Mouse (Mus musculus): ENCODE measurements around the gene Aldh4a1. TPM values are rescaled to one million over a fixed set of nuclear protein-coding genes. Genes with fewer than 3 reads are reported as not detected.

Gene Aldh4a1
- total RNA-seq, 2 experiments from 2014 or later: 15.6 to 15.7 TPM

DNA sequence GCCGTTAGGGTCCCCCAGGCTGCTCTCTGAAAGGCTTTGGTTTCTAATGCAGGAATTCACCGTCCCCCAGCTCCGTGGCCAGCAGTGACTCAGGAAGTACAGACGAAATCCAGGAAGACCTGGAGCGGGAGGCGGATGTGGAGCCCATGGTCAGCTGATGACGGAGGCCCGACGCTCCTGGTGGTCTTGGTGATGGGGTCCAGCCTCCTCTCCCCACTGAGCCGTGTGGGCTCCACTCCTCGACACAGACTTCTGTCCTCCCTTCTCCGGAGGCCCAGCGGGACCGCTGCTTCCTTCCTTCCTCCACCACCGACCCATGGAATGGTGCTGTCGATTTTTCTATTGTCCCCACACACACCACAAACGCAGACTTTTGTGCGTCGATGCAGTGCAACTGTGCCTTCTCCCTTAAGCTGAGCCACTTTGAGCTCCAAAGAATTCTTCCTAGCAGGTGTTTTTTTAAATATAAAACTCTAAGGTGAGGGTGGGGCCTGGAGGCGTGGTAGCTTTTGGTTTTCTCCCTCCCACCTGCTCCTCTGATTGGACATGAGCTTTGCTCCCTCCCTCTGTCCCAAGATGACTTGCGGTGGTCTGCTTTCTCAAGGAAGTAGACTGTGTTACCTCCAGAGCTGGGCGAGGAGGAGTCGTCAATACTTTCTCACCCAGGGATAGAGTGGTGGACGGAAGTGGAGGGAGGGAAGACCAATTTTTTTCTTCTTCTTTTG lies 6.2 kb upstream of the Aldh4a1 start:
- intact Hi-C loops (cut with DNase I): no loop called here
- DNase-seq: peak; percentile 50 to 61

DNA sequence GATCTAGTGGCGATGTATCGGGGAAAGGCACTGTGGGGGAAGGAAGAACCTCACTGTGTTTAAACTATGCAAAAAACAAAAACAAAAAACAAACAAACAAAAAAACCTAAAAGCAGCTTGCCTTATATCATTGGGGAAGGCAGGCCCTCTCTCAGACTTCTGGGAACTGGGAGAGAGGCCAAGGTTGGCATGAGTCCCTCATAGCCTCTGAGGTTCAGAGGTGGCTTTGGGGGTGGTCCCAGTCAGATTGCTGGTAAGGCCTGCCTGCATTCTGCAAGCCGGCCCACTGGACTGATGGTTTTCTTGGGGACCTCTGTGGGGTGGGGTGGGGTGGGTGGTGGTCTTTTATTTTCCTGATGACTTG lies 5.7 kb upstream of the Aldh4a1 start:
- no peak for DNase-seq
- intact Hi-C loops (cut with DNase I): no loop called here

DNA sequence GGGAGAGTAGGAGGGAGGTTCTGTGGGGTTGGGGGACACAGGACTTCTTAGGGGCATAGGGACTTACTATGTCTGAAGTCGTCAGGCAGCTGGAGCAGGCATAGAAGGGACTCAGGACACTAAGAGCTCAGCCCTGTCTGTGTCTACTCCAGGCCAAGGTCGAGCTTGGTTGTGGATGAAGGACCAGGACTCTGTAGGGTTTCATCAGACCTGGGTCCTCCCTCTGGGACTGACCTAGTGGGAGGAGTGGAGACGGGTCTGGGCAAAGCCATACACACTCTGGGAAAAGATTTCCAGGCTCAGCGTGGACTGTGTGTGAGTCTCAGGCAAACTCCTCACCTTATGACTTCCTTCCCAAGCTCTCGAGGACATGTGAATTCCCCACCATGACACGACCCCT lies 2.9 kb upstream of the Aldh4a1 start:
- intact Hi-C loops (cut with DNase I): no loop called here

DNA sequence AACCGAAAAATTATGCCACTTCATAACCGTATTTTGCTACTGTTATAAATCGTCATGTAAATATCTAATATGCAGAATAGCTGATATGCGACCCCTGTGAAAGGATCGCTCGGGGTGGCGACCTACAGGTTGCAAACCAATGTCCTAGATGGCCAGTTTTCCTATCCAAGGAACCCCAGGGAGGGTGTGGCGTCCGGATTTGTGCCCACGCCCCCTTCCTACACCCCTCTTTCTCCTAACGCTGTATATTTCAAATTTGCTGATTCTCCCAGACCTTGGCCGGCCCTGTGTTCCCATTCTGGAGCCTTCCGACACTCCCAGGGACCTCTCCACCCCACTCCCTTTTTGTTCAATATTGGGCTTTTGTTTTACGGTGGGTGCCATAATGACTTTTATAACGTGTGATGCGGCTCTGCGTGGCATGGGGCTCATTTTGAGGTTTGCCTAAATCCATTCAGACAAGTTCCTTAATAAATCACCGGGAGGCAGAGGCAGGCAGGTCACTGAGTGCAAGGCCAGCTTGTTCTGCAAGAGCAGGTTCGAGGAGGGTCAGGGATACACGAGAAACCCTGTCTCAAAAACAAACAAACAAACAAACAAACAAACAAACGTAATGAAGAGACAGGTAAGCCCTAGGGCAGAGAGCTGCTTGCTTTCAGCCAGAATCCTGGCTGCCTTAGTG lies 909 bp downstream of the Aldh4a1 start:
- intact Hi-C loops (cut with DNase I): no loop called here
- no peak for DNase-seq

More for the DNA sequence above, 2.9 kb upstream of the Aldh4a1 start:
- no peak for DNase-seq

DNA sequence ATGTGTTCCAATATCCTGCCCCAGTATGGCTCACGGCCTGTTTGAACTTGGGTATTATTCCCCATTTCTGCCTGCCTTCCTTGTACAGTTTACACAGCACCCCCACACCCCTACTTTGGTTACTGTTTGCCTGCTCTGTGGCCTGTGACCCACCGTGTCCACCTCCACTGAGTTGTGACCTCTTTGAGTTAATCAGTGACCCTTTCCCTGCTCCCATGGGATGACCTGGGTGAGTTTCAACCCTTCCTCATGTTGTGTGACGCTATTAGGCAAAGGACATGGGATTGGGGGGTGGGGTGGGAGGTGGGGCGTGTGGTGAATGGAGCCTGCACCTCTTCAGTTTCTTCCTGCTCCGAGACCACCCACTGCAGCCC lies 1.4 kb downstream of the Aldh4a1 start:
- DNase-seq: no peak
- intact Hi-C loops (cut with DNase I): no loop called here

DNA sequence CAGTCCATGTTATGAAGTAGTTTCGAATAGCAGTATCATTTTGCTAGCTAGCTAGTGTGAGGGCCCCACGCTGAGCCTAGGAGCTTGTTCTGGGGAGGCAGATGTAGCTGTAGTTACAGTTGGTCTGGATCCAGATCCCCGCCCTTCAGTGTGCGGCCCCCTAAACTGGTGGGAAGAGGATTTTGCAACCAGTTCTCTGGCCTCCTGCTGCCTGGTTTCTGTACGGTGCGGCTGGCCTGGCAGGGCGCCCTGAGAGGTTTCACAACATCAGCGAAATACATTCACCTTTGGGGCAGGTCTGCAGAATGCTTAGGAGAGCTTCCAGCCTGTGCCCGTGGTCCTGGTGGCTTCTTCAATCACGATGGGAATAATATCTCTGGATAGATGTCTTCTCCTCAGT lies 2.0 kb downstream of the Aldh4a1 start:
- DNase-seq: no peak
- intact Hi-C loops (cut with DNase I): no loop called here

DNA sequence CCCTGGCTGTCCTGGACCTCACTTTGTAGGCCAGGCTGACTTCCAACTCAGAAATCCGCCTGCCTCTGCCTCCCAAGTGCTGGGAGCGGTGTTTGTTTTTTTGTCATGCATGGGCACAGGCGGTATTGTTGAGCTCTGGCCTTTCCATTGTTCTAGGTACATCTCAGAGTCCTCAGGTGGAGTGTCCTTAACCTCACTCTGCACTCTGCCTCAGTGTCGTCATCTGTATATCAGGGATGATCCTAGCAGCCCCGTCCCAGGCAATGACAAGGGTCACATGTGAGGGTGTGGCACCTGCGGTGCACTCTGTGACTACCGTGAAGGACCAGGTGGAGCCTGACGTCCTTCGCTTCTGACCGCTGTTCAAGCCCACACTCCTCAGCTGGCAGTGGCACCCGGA lies 4.7 kb downstream of the Aldh4a1 start:
- intact Hi-C loops (cut with DNase I): no loop called here
- DNase-seq: no peak

DNA sequence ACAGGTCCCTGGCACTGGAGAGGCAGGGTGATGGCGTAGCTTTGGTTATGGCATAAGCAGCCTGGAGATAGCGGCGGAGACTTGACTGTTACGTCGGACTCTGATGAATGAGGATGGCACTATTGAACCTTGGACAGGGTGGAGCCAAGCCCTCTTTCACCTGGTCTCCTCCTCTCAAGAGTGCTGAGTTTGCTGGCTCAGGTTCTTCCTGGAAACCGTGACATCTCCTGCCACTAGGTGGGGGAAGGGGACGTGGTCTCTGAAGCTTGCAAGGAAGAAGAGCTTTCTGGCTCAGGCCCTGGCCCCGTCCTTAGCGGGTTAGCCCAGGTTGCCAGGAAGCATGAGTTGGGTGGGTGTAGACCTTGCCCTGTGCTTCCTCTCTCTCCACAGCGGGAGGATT lies 7.5 kb downstream of the Aldh4a1 start:
- intact Hi-C loops (cut with DNase I): no loop called here
- no peak for DNase-seq

DNA sequence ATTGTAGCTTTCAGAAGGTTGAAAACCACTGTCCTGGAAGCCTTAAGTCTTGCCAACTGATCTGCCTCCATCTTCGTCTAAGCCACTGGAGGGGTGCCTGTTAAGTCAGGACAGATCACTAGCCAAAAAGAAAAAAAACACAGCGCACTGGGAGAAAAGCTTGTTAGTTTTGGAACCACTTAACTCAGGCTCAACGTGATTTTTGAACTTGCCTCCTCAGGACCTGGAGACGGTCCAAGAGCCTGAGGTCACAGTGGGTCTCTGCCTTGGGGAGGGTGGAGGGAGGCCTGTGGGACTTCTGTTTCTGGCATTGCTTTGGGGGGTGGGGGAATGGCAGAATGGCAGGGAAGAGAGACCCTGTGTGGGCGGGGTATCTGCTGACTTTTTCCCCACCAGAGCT lies 8.5 kb downstream of the Aldh4a1 start:
- DNase-seq: no peak
- intact Hi-C loops (cut with DNase I): no loop called here

DNA sequence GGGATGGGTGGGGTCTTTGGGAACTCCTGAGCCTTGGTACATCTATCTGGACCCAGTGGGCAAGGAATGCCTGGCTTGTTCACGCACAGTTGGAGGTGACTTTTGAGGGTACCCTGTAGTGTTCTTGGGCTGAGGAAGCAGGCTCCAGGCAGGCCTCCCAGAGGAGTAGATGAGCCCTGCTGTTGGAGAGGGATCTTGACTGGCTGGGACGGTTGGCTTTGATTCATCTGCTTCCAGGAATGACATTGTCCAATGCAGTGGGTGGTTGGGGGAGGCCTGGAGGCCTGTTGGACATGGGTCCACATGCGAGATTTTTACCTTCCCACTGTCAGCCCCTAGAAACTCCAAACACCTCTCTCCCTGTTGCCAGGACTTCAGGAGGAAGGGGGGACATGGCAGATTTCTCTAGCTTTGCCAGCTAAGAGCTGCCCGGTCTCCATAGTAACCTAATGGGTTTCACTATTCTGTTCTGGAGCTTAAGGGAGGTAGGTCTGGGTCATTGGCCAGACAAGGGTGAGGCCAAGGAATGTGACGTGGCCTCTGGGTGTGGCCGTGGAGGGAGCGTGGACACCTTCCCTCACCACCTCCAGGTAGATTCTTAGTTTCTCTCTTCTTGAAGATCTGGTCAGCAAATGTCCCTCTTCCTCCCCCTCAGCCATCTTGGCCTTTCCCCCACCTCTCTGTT lies 9.0 kb downstream of the Aldh4a1 start:
- intact Hi-C loops (cut with DNase I): no loop called here
- DNase-seq: no peak

DNA sequence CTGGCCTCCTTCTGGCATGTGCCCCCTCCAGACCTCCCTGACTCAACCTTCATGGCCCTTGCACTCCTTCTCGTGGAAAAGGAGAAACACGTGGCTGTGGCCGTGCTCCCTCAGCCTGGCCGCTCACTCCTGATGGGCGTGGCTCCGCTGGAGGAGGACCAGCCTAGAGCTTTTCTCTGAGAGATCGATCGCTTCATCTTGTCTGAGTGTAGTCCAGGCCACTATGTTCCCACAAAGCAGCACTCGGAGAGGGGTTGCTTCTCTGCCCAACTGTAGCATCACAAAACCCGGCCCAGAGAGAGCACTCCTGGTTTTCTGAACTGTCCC lies 9.6 kb downstream of the Aldh4a1 start:
- DNase-seq: no peak
- intact Hi-C loops (cut with DNase I): no loop called here

DNA sequence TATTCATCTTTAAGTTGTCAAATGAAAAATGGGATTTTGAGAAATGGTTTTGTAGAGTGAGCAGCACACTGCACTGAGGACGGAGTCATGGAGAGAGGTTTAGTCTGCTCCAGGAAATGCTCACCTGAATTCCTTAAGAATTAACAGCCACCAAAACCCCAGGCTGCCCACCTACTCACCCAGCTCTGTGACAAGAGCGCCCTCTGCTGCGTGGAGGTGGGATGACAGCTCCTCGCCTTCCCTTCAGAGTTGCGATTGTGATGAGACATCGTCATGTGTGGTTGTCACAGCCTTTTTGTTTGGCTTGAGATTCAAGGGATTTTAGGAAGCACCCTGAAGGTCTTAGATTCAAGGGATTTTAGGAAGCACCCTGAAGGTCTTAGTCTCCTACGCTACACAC lies 13.7 kb downstream of the Aldh4a1 start:
- peak; percentile 64 to 86 for DNase-seq
- intact Hi-C loops (cut with DNase I): loop anchor here (1.0 kb wide), 1 partner anchor 166 kb away; no protein-coding TSS in a partner anchor

DNA sequence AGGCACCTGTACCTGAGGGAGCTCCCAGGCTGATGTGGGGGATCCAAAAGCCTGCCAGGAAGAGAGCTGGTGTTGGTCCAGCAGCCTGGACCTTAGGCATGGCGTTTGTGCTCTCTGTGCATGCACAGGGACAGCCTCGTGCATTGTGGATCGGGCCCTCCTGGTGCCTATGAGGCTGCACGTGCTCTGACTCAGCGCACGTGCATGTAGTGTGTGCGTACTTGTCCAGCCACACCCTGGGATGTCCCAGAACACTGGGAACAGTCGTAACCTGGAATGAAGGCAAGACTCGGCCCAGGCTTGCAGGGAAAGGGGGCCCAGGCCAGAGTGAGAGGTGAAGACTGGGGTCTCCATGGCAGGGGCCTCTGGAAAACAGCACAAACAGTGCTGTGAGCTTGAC lies 15.2 kb downstream of the Aldh4a1 start:
- intact Hi-C loops (cut with DNase I): no loop called here
- no peak for DNase-seq

DNA sequence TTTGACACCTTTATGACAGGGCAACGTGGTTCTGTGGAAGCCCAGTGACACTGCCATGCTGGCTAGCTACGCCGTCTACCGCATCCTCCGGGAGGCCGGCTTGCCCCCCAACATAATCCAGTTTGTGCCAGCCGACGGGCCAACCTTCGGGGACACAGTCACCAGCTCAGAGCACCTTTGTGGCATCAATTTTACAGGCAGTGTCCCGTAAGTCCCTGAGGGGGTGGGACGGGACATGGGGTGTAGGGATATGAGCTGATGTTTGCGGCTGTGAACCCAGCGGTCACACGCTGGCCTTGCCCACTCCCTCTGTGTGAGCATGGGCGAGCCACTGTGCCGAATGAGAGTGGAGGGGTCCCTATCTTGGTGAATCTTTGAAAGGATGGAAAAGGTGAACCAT lies 15.7 kb downstream of the Aldh4a1 start:
- no peak for DNase-seq
- intact Hi-C loops (cut with DNase I): no loop called here

DNA sequence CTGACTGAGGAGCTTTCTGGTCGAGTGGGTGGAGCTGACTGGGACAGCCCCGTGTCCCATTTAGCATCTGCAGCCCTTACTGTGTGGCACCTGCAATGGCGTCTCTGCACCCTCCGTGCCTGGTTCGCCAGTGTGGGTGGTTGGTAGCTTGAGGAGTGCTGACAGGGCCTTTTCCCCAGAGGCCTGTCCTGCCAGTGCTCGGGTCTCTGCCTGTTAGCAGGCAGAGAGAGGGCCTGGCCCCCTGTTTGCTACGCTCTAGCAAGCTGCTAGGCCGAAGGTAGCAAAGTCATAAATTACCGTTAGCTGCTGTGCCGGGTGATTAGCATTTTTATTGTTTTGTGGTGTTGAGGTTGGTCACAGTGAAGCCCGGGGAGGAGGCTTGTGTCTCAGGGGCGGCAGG lies 17.1 kb downstream of the Aldh4a1 start:
- DNase-seq: no peak
- intact Hi-C loops (cut with DNase I): no loop called here

DNA sequence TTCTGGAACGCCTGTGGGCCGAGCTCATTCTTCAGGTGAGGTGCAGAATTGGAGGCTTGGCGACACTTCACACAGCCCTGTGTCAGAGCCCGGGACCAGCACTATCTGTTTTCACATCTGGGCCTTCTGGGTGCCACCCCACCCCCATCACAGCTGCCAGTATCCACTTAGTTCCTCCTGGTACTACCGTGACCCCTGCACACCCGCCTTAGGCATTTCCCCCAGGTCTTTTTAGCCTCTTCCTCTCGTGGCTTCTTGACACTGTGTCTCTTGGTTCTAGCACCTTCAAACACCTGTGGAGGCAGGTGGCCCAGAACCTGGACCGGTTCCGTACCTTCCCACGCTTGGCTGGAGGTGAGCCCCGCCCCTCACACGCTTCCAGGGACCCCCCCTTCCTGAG lies 17.7 kb downstream of the Aldh4a1 start:
- intact Hi-C loops (cut with DNase I): no loop called here
- DNase-seq: no peak

DNA sequence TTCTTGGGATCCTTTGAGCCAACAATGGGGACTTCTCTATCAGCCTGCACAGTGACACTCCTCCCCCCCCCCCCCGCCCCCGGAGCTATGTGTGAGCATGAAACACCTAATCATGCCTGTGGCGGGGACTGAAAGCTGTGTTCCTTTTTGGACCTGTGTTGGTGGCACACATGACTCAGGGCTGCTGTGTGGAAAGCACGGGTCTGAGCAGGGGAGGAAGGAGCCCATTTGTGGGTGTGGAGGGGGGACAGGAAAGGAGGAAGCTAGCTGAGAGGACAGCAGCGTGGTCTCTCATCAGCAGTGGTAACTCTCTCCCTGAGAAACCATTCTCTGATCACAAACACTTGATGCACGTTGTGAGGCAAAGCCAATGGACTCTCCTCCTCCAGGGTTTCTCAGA lies 18.1 kb downstream of the Aldh4a1 start:
- intact Hi-C loops (cut with DNase I): no loop called here
- no peak for DNase-seq

DNA sequence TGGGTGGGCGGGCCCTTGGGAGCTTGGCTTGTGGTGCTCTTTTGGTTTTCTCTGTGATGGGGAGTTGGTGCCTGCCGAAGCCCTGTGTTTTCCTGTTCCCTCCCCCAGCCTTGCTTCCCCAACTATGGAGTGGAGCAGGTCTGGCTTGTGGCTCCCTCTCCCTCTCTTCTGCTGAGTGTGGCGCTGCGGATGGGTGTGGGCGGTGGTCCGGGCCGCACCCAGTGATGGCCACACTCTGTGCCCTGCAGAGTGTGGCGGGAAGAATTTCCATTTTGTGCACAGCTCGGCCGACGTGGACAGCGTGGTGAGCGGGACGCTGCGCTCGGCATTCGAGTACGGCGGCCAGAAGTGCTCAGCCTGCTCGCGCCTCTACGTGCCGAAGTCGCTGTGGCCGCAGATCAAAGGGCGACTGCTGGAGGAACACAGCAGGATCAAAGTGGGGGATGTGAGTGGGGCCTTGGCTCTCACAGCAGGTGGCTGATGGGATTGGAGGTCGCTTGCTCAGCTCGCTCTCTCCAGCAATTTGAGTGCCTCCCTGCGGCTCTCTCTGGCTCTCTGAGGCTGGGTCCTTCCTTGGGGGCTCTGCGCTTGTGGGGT lies 19.3 kb downstream of the Aldh4a1 start:
- peak in 1 of 2 experiments; percentile 29 for DNase-seq
- intact Hi-C loops (cut with DNase I): no loop called here

DNA sequence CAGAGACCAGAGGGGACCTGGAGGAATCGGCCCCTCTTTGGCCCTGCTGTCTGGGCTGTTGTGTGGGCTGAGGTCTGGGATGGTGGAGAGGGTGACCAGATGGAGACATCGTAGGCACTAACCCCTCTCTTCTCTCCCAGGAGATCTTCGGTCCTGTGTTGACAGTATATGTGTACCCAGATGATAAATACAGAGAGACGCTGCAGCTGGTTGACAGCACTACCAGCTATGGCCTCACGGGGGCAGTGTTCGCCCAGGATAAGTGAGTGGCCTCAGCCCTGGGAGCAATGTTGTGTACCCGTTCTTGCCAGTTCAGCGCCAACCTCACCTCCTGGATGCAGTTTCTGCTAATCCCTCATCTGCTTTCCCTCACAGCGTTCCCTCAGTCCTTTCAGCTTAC lies 21.3 kb downstream of the Aldh4a1 start:
- intact Hi-C loops (cut with DNase I): loop anchor here (1.0 to 2.0 kb wide), 2 partner anchors 27 to 214 kb away; no protein-coding TSS in a partner anchor
- peak; percentile 75 to 85 for DNase-seq

DNA sequence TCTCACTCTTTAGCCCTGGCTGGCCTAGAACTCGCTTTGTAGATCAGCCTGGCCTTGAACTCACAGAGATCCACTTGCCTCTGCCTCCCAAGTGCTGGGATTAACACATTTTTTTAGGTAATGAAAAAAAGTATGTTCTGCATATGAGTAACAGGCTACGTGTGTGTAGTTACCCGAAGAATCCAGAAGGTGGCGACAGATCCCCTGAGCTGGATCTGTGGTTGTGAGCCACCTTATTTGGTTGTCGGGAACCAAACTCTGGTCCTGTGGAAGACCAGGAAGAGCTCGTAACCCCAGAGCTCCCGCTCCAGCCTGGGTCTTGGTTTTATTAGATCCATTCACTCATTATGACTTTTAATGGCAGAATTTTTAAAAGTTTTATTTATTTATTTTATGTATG lies 24.2 kb downstream of the Aldh4a1 start:
- intact Hi-C loops (cut with DNase I): no loop called here
- no peak for DNase-seq

DNA sequence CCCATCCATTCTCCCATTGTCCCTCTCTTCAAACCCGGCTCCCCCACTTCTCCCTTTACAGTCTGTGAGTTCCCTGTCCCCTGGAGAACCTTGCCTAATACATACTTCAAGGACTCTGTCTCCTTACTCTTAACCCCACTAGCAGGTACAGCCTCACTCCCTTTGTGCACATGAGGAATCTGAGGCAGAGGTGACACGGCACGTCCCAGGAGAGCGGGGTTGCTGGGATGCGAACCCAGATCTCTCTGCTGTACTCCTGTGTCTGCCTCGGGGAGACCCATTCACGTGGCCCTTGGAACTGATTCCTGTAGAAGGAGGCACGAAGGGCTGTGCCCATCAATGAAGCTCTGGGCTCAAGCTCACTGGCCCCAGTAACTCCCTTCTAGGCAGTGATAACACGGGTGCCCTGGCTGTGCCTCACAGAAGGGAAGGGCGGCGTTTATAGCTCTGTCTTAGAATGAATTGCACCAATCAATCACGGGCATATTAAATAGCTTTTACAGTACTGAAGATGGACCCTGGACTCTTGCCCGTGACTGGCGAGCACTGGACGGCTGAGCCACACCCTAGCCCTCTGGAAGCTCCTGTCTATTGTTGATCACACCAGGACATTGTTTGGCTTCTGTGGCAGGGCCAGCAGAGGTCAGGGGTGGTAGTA lies 27.5 kb downstream of the Aldh4a1 start:
- intact Hi-C loops (cut with DNase I): no loop called here
- no peak for DNase-seq

Measured in heart, postnatal 10 days (tissue).